Mouse (Mus musculus) Muller cell, postnatal 12 days (primary cell): Measurements from ENCODE around the gene Zfp36l1.
A peak's percentile ranks its signal among the peaks of the same experiment; 100 is the strongest.

Source experiments
- DNase-seq: peaks from one replicate; pipeline ENCODE4 v3.0.0-alpha.2; 2015; ENCODE audit errors: inconsistent ontology term

Gene Zfp36l1

DNA sequence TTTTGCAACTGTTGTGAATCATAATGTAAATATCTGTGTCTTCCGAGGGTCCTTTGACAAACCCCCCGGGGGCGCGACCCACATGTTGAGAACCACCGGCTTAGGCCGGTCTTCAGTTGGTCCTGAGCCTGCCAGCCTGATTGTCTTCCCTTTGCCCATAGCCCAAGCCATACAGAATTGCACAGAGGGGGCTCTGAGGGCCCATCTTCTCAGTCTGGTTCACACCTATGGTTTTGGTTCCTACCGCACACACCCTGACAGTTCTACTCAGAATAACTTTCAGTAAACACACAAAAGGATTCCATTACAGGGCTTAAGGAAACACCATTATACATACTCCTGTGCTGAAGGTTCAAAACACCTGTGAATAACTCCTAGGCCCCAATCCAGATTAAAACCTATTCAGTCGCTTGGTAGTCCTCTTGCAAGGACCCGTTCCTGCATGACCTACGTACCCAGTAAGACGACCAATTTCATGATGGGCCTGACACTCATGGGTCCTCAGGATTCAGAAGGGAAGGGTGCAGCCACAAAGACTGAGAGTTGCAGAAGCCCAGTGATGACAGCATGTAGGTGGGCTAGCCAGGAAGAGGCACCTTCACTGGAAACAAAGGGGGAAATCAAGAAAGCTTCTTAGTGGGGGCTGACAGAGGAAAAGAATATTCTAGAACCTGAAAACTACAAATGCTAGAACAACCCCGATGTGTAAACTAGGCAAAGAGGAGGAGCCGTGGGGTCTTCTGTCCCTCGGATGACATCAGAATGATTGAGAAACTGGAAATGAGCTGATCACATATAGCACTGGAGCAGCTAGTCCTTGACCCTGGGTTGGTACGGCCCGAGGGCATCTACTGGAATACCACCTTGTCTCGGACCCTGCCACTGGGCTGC lies 18.8 kb upstream of the Zfp36l1 start:
- no peak for DNase-seq

DNA sequence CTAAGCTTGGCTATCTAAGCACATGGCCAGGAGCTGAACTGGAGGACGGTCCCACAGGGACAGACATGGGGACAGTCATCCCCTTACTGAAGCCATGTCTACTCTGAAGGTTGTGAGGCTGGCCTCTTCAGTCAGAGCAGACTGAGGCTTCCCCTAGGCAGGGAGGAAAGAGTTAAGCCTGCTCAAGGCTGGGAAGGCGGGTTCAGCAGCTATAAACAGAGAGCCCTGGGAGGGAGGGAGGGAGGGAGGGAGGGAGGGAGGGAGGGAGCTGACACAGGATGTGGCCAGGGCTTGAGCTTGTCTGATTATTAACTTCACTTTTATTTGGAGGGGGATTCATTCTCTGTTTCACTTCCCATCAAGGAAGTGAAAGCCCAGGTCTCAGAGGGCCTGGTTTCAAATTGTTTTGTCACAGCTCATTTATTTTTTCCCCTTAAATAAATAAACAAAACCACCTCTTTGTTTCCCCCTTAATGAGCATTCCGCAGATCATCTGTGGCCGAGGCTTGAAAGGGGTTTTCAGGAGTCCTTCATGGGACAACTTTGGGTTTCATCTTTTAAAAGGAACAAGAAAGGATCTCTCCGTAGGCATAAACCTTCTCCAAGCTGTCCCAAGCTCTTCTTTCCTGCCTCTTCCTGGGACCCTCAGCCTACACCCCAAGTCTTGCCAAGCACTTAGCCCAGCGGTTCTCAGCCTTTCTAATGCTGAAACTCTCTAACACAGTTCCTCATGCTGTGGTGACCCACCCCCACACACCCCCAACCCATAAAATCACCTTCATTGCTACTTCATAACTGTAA lies 17.9 kb upstream of the Zfp36l1 start:
- DNase-seq = peak; percentile 85

DNA sequence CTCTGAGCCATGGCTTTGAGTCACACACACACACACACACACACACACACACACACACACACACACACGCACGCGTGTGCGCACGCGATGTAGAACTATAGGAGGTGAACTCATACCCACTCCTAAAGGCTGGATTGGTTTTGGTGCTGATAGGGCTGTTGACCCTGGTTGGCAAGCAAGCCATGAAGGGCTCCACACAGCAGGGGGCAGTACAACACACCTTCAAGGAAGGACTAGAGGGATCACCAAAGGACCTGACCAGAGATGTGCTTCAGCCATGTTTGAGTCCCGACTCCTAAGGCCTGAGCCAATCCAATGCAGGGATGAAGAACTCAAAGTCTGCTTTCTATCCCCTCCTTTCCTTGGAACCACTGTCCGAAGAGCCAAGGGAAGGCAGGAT lies 16.7 kb upstream of the Zfp36l1 start:
- DNase-seq = no peak

DNA sequence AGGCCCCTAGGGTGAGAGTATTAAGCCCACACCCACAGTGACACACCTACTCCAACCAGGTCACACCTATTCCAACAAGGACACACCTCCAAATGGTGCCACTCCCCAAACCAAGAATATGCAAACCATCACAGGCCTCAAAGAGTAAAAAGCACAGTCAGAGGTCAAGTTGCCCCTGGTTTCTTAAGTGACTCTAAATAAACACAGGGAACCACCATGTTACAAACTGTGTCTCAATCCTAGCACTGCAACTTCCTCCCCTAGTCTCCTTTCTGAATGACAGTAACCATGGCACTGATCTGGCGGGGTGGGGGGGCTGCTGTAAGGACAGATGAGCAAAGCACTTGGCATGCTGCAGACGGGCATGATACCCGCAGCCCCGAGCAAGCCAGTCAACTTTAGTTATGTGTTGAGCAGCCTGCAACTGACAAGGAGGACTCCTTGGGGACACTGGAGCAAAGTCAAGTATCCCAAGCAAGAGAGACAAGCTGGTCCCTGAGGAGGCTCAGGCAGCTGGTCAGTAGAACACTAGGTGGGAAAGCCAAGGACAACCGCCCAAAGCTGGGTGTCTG lies 14.5 kb upstream of the Zfp36l1 start:
- no peak for DNase-seq

DNA sequence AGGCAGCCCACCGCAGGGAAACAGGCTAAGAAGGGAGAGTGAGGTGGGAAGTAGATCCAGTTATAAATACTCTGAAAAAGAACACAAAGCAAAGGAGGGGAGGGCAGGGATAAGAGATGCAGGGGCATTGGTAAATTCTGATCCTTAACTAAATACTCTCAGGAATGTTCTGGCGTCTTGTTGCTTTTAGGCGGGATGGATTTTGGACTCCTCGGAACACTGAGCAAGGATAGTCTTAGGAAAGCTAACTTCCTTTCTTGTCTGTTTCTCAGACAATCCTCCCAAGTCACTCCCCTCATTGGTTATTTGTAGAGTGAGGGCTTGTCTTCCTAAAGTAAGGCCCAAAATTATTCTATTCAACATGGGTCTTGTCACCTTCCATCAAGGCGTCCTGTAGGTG lies 12.5 kb upstream of the Zfp36l1 start:
- DNase-seq = no peak

DNA sequence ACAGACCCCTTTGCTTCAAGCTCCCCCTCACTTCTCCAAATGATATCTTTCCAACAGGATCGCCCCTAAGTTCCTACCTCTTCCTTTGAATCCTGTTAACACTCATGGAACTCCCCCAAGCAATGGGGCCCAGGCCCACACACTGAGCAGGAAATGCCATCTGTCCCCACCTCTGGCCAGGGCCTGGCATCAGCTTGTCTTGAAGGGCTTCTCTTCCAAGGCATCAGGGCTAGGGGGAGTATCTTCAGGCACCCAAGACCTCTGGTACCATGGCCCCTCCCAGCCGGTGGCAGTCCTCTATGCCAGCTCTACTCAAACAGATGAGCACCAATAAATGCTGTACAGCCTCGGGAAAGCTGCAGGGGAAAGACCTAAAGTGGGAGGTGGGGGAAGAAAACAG lies 11.9 kb upstream of the Zfp36l1 start:
- no peak for DNase-seq

DNA sequence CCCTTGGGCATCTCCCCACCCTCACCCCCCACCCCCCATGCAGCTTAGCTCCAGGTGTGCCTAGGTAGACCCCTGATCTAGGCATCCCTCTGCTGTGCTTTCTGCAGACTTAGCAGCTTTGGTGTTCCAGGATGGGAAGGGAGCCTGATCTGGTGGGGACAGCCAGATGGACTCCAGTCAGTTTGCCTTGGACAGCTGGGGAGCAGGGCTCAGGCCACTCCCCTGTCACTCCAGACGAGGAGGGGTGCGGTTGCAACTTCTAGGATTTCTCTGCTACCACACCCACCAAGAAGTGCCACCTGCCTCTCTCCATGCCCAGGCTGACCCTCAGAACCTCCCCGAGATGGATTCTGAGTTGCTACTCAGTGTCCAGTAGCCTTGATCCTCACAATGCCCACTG lies 11.4 kb upstream of the Zfp36l1 start:
- DNase-seq = no peak

DNA sequence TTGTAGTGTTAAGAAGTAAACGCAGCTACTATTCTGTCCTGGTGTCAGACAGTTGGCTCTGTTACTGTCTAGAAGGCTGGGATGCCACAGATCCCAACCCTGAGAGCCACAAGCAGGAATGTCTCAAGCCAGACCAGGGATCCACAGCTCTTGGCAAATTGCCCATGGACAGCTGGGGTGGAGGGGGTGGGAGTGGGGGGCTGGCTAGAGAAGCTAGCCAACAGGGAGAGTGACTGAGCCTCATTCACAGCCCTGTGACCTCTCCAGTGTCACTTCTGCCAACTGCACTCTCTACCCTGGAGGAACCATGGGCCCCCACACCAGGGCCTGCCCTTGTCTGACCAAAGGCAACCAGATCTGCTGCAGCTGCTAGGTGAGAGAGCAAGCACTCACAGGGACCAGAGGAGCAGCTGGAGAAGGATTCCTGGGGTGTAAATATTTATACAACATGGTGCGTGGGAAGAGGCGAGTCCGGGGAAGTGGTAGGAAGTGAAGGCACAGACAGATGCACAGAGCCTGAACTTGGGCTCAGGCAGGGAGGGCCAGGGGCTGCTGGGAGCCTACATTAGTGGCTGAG lies 10.5 kb upstream of the Zfp36l1 start:
- peak; percentile 88 for DNase-seq

DNA sequence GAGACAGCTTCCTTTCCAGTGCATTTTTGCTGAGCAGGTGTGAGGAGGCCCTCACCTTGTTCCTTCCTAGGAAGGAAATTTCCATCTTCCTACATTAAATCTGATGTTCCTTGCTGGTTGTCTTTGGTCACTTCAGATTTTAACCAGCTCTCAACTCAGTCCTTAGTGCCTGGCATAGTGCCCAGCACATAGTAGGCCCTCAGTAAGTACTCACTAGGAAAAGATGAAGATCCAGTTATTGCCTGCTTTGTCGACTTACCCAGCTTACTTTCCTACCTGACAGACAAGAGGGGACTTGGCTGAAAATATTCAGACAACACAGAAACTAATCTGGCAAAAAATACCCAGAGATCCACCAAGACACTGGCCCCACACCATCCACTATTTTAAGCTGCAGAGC lies 8.6 kb upstream of the Zfp36l1 start:
- DNase-seq = no peak

DNA sequence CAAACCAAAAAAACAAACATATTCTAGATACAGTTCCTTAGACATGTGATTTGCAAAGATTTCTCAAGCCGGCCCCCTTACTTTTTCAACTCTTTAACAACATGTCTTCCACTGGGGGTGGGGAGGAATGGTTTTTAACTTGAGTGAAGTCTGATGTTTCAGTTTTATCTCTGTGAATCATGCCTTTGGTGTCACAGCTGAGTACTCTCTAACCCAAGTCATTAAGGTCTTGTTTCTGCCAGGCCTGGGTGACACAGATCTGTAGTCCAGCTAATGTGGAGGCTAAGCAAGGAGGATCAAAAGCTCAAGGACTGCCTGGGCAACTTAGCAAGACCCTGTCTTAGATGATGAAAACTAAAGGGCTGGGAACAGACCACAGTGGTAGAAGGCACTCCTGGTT lies 5.8 kb upstream of the Zfp36l1 start:
- no peak for DNase-seq

DNA sequence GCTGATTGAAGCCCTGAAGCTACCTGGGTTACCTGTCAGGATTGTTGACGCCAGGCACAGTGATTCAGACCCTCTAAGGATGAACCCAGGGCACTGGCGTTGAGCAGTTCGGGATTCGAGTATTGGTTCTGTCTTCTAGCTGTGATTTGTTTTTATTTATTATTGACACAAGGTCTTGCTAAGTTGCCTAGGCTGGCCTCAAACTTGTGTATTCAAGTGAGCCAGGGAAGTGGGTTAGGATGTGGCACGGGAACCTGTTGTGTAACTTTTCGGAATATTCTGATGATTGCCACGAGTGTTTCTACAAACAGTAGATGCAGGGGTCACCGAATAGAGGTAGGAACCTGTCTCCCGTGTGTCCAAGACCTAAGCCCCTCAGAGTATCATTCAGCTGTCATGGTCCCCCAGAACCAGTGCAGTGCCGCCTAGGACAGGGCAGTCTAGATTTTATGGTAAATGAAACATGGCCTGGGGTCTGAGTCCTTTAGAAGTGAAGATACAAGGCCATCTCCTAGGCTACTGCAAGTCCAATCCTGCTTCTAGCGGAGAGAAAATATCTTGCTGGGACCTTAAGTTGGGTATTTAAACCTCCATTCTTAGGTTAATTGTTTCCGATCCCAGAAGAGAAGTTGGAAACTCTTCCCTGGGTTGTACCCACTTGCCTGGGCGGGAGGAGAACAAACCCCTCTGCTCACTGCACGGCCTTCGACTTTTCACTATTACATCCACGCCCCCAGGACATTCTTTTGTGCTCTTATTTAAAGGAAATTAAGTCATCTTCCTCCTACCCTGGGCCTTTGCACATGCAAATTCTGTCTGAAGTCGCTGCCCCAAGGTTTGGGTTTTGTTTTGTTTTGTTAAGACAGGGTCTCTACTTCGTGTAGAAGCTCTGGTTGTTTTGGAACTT lies 3.6 kb upstream of the Zfp36l1 start:
- DNase-seq = no peak

DNA sequence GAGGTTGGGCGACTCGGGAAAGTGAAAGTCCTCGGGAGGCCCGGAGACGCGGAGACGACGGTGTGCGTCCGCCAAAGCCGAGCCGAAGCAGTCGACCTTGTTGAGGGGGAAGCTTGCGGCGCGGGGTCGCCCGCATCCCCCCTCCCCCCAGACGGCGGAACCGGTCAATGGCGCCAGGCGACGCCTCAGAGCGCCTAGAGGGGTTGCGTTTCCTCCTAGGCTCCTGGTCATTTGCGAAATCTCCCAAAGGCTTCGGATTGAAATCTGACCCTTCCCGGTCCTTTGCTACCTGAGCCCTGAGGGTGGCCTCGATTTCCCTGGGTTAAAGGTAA lies 3.0 kb upstream of the Zfp36l1 start:
- no peak for DNase-seq

DNA sequence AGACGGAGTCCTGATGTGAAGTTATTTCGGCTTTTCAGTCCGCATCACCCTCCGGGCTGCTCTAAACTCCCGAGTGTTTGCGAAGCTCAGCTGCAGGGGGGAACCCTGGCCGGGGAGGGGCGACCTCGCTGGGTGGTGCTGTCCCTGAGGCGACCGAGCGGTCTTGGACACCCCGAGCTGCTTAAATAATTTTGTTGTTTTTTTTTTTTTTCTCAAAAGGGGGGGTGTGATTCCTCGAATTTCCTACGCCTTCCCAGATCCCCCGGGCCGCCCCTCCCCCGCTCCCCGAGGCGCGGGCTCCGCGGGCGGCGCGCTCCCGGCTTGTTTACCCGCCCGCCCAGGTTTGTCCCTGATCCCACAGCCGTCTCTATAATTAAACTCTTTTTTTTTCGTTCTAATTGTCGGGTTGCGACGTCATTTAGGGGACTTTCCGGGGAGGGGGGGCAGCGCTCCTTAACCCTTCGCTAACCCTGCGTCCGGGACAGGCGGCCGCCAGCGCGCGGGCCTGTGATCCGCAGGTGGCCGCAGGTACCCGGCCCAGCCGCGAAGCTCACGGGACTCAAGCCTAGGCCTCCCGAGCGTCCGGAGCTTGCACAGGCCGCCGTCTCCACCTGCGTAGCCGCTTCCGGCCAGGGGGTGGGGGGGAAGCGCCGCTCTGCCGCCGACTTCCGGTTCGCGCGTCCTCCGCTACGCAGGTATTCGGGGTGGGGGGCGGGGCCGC lies 2.5 kb upstream of the Zfp36l1 start:
- peak; percentile 92 for DNase-seq

DNA sequence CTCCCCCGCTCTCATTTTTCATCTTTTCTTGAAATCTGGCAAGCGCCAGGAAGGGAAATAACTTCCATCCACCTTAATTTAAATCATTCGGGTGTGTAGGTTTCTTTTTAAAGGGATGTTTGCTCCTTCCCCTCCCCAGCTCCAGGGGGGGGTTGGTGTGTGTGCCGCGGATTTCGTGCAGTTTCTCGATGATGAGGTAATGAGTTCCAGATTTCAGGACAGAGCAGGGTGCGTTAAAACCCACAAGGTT lies 2.0 kb upstream of the Zfp36l1 start:
- DNase-seq = no peak

DNA sequence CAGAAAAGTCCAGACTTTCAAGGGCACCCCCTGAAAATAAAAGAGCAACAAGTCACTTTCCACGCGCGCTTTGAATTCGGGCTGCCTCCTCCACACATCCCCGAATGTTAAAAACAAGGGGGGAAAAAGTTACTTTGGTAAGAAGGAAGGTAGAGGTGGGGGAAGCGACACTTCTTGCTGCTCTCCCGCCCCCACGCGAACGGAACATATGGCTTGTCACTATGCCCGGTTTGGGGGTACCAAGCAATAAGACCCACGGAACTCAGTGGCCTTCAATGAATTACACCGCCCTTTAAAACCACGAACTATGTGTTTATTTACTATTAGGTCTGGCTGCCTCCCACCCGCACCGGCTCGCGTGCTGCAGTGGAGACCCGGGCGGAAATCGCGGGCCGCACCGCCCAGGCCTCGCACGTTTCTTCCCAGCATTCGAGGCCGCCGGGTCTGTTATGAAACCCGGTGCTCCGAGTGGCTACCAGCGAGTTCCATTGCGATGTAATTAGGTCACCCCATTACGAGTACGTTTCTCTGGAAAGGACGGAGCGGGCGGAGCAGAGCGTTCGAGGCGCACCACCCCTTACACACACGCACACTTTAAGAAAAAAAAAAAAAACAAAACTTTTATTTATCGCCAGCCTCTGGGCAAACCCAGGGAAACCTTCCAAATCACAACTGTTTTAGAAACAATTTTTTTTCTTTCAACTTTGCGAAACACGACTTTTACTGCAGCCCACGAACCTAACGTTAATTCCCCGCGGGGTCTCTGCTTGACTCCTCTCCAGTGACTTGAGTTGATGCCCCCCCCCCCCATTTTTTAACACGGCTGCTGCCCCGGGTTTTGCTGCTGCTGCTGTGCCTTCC lies 1.4 kb upstream of the Zfp36l1 start:
- DNase-seq = peak; percentile 91

DNA sequence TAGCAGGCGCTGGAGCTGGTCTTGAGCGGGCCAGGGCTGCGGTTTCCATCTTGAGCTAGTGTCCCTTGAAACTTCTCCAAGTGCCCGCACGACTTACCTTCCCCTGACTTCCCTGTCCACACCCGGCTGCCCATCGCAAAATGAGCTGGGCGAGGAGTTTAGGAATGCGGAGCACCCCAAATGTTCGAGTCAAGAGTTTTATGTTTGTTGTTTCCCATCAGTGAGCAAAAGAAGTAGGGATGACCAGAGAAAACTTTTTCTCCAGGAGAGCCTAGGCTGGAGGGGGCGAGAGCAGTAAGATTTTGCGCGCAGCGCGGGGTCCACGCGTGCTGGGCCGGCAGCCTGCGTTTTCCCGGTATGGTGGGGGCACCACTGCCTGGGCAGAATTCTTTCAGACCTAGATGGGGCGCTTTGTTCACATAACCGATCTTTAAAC lies 791 bp upstream of the Zfp36l1 start:
- DNase-seq = no peak

DNA sequence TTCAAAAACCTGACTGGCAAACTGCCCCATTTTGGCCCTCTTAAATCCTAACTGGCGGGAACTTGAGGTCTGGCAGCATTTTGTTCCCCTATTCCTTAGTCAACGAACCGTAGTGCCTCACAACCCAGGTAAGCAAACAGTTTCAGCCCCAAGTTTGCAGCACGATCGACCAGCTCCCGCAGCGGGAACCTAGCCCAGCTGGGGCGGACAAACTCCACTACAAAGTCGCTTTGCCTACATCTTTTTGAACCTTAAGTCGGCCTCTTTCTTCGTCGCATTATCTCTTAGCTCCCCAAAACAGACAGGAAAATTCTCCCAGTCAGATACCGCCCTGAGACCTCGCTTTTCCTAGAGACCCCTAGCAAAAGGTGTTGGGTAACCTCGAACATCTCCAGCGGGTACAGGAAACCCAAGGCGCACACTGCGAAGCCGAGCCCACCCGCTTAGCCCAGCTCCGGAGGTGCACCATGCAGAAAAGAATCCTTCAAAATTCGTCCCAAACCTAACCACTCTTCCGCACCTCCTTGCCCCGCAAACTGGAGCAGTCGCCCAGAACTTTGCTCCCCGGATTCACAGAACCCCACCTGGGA lies 647 bp downstream of the Zfp36l1 start:
- DNase-seq = no peak

DNA sequence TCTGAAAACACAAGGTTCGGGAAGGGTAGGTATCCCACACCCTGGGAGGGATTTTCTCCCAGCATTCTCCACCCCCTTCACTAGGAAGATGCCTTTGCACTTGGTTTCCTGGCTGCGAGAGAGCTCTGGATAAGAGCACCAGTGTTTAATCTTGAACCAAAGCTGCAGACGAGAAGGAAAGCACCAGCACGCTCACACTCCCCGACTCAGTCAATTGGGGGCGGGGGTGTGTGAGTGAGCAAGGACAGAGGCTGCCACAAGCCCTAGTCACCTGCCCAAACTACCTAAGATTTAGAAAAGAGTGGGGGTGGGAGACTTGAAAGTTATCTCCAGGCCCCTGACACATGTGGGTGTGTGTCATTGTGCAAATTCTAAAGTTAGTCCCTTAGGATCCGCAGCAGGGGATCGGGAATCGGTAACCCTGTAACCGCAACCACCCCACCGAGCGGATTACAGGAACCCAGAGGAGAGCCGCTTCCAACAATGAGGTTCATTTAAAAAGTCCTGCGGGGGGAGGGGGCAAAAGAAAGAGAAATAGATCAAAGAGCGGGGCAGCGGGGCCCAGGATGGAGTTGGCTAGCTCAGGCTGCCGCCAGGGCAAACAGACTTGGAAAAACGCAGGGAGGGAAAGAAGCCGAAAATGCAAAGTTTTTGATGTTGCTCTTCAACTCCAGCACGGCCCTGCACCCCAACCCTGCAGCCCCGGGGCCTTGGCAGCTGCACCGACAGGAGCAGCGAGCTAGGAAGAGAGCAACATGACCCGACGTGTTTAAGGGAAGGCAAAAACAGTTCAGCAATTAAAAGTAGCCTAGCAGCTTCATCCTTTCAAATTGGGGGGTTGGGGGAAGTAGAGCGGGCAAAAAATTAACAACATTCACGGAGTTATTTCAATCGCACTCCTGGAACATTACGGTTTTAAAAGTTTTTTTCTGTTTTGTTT lies 1.4 kb downstream of the Zfp36l1 start:
- DNase-seq = peak; percentile 66

DNA sequence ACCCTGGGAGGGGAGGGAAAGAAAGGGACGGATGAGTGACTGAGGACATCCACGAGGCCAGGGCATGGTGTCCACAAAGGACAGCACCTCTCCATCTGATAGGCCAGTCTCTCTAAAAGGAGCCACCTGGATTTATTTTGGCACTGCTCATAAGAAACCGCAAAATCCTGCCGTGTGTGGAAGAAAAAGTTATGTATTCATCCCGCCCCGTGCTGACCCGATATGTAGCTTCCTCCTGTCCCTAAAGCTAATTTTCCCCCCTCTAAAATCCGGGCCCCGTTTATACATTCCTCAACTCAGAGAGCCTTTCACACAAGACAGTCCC lies 2.3 kb downstream of the Zfp36l1 start:
- no peak for DNase-seq
